Mouse (Mus musculus) heart, adult 8-10 months (tissue): ENCODE measurements around the gene Ccdc157. TPM values are rescaled to one million over a fixed set of nuclear protein-coding genes. Genes with fewer than 3 reads are reported as not detected.

Source experiments
- DNase-seq: peaks from one replicate; pipeline ENCODE4 v3.0.0; 2022; ENCODE audit warnings: low spot score
- total RNA-seq, 4 experiments: library from RNA; stranded (reverse); gene quantifications; 2 replicates each; pipeline ENCODE4 v1.2.4; 2022

Ccdc157 gene
- total RNA-seq, 4 experiments from 2014 or later, result 3.0 to 4.2 (median 3.6) TPM

DNA sequence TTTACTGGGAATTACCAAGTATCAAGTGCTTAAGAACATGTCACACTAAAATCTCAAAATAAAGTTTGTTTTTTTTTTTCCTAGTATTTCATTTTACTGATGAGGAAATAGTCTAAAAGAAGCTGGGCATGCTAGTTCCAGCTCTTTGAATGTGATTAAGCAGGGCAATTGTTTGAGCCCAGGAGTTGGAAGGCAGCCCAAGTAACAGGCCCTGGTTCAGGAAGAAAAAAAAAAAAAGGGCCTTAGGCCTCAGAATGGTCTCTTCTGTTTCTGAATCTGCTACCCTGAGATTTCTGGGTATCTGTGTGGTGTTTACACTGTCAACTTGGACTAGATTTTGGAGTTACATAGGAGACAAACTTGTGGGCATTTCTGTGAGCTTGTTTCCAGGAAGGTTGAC, 23.4 kb upstream of the Ccdc157 start:
- no peak for DNase-seq

DNA sequence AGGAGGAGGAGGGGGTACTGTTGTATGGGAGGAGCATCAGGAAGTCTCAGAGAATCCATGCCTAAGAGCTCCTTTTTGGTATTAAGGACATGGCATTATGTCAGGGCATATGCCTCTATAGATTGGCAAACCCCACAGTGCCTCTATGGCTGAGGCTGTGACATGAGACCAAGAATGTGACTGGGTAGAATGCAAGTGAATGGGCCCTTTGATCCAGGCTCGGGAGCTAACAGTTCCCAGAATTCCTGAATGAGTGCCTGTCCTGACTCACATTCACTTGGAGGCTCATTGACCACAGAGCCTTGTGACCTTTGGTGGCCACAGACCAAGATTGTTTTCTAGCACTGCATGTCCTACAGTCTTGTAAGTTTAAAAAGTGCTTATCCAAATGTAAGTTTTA, 22.0 kb upstream of the Ccdc157 start:
- no peak for DNase-seq

GRCm38 (mm10) chr11:4177716-4178115, 17.6 kb upstream of the Ccdc157 start:
- no peak for DNase-seq

DNA sequence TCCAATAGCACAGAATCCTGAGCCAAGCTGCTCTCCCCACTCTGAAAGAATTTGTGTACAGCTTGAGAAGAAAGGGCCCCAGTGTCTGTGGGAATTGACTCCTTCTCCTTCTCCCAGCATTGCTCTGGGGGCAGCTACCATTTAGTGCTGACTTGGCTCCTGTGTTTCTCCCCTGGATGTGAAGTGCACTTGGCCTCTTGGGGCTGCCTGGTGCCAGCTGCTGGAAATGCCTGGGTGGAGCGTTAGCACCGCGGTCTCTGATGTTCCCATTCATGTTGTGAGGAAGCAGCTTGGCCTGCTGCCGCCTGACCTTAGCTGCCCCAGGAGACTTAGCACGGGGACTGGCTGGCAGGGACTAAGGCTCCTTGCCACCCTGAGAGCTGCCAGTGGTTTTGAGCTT, 14.5 kb upstream of the Ccdc157 start:
- DNase-seq, result peak; percentile 76

DNA sequence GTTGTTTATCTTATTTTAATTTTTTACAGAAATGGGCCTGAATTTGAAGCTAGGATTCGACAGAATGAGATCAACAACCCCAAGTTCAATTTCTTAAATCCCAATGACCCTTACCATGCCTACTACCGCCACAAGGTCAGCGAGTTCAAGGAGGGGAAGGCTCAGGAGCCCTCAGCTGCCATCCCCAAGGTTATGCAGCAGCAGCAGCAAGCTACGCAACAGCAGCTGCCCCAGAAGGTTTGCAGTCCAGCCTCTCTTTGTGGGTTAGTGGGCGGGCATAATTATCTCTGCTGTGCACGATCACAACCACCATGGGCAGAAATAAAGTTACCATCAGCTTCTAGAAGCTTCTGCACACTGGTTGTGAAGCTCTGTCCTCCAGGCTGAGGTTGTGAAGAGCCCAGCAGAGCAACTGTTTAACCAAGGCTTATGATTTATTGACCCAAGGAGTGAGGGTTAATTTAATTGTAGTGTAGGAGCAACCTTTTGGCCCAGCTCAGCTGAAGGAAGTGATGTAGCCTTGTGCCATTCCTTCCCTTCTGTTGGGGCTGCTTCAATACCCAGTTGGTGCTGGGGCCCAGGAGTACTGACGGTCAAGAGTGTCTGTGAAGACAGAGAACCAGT, 6.5 kb upstream of the Ccdc157 start:
- no peak for DNase-seq

GRCm38 (mm10) chr11:4164701-4165100, 4.6 kb upstream of the Ccdc157 start:
- DNase-seq, result no peak

- DNase-seq, result no peak
Measured at GRCm38 (mm10) chr11:4160758-4161480, 826 bp upstream of the Ccdc157 start.

GRCm38 (mm10) chr11:4158676-4159075, 1.4 kb downstream of the Ccdc157 start:
- DNase-seq, result no peak

- no peak for DNase-seq
Measured at GRCm38 (mm10) chr11:4155641-4156040, 4.5 kb downstream of the Ccdc157 start.

DNA sequence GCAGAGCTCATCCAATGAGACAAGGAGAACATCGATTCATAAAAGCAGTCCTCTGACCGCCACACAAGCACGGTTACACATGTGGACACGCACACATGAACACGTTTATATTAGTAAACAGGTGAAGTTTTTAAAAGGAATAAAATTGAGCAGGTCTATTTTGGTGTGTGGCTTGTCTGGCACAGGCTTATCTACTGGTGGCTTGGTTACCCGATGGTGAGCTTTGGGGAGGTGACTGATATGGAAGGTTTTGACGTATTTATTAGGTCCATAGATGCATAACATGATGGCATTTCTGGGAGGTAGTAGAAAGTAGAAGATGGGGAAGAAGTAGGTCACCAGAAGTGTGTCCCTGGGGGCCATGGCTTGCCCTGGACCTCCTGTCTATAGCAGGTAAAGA, 6.4 kb downstream of the Ccdc157 start:
- no peak for DNase-seq

DNA sequence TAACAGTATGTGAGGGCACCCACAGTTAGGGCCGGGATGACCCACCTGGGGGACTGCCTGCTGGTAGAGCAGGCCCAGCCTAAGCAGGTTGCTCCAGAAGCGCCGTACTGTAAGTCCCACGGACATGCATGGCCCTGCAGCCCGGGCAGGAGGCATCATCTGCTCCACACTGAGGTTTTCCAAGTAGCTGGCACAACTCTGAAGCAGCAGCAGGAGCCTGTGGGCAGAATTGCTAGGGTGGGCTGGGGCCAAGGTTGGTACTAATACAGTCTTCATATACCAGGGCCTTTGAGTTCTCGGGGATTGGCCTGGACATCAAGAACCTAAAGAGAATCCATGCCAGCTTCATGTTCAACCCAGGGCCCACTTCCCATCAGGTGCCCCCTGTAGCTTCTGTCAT, 10.2 kb downstream of the Ccdc157 start:
- DNase-seq, result no peak

DNA sequence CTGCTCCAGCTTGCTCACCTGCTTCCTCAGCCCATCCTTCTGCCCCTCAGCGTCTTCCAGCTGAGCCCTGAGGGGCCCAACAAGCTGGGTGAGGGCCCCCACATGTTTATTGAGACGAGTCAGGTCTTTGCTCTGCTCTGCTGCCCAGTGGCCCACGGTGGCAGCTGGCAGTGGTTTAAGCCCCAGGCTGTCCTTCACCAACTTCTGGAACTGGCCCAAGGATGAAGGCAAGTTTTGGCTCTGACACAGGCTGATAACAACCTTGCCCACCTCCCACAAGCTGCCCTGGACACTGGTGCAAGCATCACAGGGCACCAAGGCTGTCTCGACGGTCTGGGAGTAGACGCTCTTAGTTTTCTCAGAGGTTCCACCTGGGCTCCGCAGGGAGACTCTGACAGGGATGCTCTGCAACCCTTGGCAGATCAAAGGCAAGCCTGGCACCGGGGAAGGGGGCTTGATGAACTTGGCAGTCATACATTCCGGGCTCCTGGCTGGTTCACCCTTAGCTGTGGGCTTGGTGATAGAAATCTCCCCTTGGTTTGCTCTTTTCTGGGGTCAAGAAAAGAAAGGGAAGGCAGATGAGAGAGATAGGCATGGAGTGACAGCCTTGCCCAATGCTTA, 11.4 kb downstream of the Ccdc157 start:
- DNase-seq, result no peak

- peak; percentile 40 for DNase-seq
Measured at GRCm38 (mm10) chr11:4148120-4148519, 12.0 kb downstream of the Ccdc157 start.

- DNase-seq, result no peak
Measured at GRCm38 (mm10) chr11:4147098-4147497, 13.0 kb downstream of the Ccdc157 start.

GRCm38 (mm10) chr11:4146381-4146780, 13.7 kb downstream of the Ccdc157 start:
- DNase-seq, result no peak

GRCm38 (mm10) chr11:4143281-4144062, 16.6 kb downstream of the Ccdc157 start:
- DNase-seq, result no peak

DNA sequence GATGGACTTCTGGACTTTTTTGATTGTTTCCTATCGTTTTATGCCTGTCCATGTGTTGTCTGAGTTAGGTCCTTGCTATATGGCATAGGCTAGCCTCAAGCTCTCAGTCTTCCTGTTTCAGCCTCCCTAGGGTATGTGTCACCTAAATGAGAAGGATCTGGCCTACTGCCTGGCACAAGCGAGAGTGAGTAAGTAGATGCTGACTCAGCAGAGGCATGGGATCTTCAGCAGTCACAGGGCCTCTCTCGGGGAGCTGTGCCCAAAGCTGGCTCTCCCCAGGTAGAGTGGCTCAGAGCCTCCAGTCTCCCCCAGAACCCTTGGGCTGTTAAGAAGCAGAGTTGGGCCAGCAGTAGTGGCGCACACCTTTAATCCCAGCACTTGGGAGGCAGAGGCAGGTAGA, 17.7 kb downstream of the Ccdc157 start:
- DNase-seq, result no peak

GRCm38 (mm10) chr11:4141505-4141904, 18.6 kb downstream of the Ccdc157 start:
- DNase-seq, result no peak

- no peak for DNase-seq
Measured at GRCm38 (mm10) chr11:4138964-4139363, 21.1 kb downstream of the Ccdc157 start.

- DNase-seq, result peak; percentile 84
Measured at GRCm38 (mm10) chr11:4134986-4135935, 24.8 kb downstream of the Ccdc157 start, which contains the start of gene Rnf215. TSS of gene Rnf215 (plus strand) at chr11:4135202.

DNA sequence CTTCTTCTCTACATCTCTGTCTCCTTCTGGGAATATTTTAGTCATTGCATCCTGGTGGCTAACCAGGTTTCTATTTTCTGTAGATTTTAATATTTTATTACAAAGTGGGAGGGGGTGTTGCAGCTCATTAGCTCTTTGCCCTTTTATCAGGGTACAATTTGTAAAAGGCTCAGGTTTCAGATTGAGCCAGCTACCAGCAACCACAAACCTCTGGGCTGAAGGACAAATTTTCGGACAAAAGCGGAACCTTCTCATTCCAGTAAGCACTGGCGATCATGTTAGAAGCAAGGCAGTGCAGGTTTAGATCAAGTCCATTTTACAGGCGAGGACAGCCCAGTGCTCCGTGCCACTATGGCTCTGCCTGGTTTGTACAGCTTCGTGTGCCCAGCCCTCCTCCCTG, 25.7 kb downstream of the Ccdc157 start:
- no peak for DNase-seq
